Mouse (Mus musculus): ENCODE measurements around the gene Plekho2. TPM values are rescaled to one million over a fixed set of nuclear protein-coding genes. Genes with fewer than 3 reads are reported as not detected.

The Plekho2 gene
- polyA plus RNA-seq, 1 experiment = 67.0 TPM

DNA sequence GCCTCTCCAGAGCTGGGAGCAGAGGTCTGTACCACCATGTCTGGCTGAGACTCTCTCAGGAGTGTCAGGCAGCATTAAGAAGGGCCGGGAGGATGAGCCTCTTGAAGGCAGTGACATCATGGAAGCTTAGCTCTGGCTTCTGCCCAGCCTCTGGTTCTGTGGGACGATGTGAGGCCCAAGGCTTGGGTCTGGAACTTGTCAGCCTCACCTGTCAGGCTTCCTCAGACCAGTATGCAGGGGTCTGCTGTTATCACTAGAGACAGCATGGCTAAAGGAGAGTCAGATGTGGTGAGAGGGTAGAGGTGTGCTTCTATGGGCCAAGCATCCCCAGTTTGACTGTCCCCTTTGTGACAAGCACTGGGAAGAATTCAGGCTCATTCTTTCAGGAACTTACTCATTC is 33.3 kb upstream of the Plekho2 start:
- Histone ChIP-seq H3K4me1 (ENCODE audit: control insufficient read depth, insufficient read depth, low read length) (no peaks in the 10 kb centered on the region), H3K4me3 (ENCODE audit: control insufficient read depth, low read depth, low read length) (no peak overlapping the region), H3K36me3 (ENCODE audit: control insufficient read depth, insufficient read depth, low read length) (no peaks in the 10 kb centered on the region), H3K27me3 (ENCODE audit: control insufficient read depth, insufficient read depth, low read length) (no peaks in the 10 kb centered on the region), H3K27ac (ENCODE audit: control insufficient read depth, insufficient read depth, low read depth, low read length) (no peak overlapping the region)
- TF ChIP-seq CTCF (IDR thresholded peaks at IDR 0.05; ENCODE audit: control insufficient read depth, insufficient read depth, insufficient replicate concordance, low read depth, low read length) (no peak), POLR2A (IDR thresholded peaks at IDR 0.05; ENCODE audit: control insufficient read depth, low read depth, low read length) (no peak)

DNA sequence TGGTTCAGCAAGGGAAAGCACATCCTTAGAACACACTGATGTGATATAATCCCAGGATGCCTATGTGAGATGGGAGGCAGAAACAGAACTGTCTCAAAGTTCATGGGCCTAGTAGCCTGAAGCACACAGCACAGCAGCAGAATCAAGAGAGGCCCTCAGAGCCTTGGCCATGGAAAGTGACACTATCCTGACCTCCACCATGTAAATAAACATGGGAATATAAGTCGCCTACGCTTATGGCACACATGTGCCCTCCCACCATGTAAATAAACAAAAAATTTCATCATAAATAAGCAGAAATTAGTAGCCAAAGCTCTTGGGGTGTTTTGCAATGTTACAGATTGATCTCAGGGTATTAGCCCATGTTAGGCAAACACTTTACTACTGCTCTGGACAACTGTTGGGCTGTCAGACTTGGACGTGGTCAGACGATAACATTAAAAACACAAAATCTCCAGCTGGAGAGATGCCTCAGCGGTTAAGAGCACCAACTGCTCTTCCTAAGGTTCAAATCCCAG is 32.2 kb upstream of the Plekho2 start:
- no peaks in the 10 kb centered on the region for H3K4me1 ChIP-seq (ENCODE audit: control insufficient read depth, insufficient read depth, low read length)
- H3K27me3 ChIP-seq (ENCODE audit: control insufficient read depth, insufficient read depth, low read length) = no peaks in the 10 kb centered on the region
- no peak overlapping the region for H3K4me3 ChIP-seq (ENCODE audit: control insufficient read depth, low read depth, low read length)
- no peaks in the 10 kb centered on the region for H3K36me3 ChIP-seq (ENCODE audit: control insufficient read depth, insufficient read depth, low read length)
- TF ChIP-seq CTCF (IDR thresholded peaks at IDR 0.05; ENCODE audit: control insufficient read depth, insufficient read depth, insufficient replicate concordance, low read depth, low read length) = no peak
- no peak for TF ChIP-seq POLR2A (IDR thresholded peaks at IDR 0.05; ENCODE audit: control insufficient read depth, low read depth, low read length)
- no peak overlapping the region for H3K27ac ChIP-seq (ENCODE audit: control insufficient read depth, insufficient read depth, low read depth, low read length)

DNA sequence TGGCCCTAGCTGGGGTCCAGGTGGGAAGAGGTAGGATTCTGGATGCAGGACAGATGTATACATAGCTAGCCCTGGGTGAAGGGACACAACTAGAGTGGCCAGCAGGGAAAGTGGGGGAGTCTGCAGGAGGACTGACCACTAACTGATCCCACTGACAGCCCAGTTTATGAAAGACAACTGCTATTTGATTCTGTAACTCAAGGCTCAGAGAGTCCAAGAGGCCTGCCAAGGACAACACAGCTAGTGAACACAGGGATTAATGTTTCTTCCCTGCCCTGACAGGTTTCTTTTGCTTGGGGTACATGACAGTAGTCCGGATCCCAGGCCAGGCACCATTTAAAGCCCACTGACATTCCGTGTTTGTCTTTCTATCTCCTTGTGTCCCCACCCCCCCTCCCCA is 27.3 kb upstream of the Plekho2 start:
- TF ChIP-seq POLR2A (IDR thresholded peaks at IDR 0.05; ENCODE audit: control insufficient read depth, low read depth, low read length) (no peak), CTCF (IDR thresholded peaks at IDR 0.05; ENCODE audit: control insufficient read depth, insufficient read depth, insufficient replicate concordance, low read depth, low read length) (no peak)
- no peaks in the 10 kb centered on the region for H3K27me3 ChIP-seq (ENCODE audit: control insufficient read depth, insufficient read depth, low read length)
- peaks cover 5% of the 10 kb centered on the region for H3K4me1 ChIP-seq (ENCODE audit: control insufficient read depth, insufficient read depth, low read length)
- no peak overlapping the region for H3K4me3 ChIP-seq (ENCODE audit: control insufficient read depth, low read depth, low read length)
- no peaks in the 10 kb centered on the region for H3K36me3 ChIP-seq (ENCODE audit: control insufficient read depth, insufficient read depth, low read length)
- H3K27ac ChIP-seq (ENCODE audit: control insufficient read depth, insufficient read depth, low read depth, low read length) = peak overlapping the region; percentile 61

DNA sequence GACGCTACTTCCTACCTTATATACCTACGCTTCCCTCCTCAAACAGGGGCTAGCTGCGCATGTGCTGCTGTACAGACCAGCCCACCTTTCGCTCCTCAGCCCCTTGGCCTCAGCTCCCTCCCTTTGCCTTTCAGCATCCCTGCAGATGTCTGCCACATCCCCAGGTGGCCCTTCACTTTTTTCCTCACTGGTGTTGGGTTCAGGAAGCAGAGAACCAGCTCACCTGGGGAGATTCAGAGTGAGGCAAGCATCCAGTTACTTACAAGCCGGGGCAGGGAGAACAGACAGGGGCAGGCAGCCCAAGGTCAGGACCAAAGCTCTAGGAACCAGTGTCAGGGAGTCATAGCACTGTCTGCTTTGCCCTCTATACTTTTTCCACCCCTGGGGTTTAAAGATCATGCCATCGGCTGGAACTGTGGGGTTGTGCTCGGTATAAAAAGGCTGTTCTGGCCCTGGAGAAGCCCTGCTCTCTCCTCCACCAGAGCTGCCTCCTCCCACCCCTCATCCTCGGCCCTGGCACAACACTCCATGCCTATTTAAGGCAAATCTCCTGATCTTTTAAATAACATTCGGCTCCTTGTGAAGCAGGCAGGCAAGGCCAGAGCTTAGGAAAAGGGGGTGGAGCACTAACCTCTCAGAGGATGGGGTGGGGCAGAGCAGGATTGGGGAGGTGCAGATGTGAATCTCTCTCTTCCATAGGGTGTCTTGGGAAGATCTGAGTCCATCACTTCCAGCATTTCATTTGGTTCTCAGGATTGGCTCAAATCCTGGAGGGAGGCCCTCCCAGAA is 26.7 kb upstream of the Plekho2 start:
- Histone ChIP-seq H3K27ac (ENCODE audit: control insufficient read depth, insufficient read depth, low read depth, low read length) (peak overlapping the region; percentile 67), H3K4me3 (ENCODE audit: control insufficient read depth, low read depth, low read length) (no peak overlapping the region), H3K36me3 (ENCODE audit: control insufficient read depth, insufficient read depth, low read length) (no peaks in the 10 kb centered on the region), H3K27me3 (ENCODE audit: control insufficient read depth, insufficient read depth, low read length) (no peaks in the 10 kb centered on the region), H3K4me1 (ENCODE audit: control insufficient read depth, insufficient read depth, low read length) (peaks cover 5% of the 10 kb centered on the region)
- no peak for TF ChIP-seq CTCF (IDR thresholded peaks at IDR 0.05; ENCODE audit: control insufficient read depth, insufficient read depth, insufficient replicate concordance, low read depth, low read length)

DNA sequence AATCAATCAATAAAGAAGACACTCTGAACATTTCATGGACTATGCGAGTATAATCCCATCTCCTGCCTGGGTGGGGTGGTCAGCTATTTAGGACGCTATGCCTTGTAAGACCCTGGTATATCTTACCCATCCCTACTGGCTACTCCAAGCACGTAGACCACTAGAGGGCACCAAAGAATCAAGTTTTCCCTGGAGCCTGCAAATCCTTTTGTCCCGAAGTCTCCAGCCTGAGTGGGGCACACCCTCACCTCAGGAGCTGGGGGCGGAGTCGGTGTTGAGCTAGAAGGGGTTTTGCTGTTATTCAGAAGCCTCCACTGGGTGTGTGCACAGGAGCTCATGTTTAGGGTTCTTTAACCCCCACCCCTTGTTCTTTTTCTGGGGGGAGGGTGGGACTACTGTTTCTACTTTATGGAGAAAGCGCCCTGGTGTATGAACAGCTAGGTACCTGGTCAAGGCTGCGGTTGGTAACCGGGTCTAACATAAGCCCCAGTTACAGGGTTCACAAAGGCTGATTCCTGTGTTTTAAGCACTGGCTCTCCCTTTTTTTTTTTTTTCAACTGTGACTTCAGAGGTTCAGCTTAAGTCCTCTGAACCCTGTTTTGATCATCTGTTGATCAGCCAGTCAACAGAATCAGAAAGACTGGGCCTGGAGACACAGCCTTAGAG is 25.8 kb upstream of the Plekho2 start:
- no peaks in the 10 kb centered on the region for H3K27me3 ChIP-seq (ENCODE audit: control insufficient read depth, insufficient read depth, low read length)
- no peak overlapping the region; the same call in 1 of the 2 replicates for H3K4me3 ChIP-seq (ENCODE audit: control insufficient read depth, low read depth, low read length)
- TF ChIP-seq POLR2A (IDR thresholded peaks at IDR 0.05; ENCODE audit: control insufficient read depth, low read depth, low read length) (no peak), CTCF (IDR thresholded peaks at IDR 0.05; ENCODE audit: control insufficient read depth, insufficient read depth, insufficient replicate concordance, low read depth, low read length) (peak; percentile 38; the same call in 1 of the 2 replicates)
- H3K36me3 ChIP-seq (ENCODE audit: control insufficient read depth, insufficient read depth, low read length) = no peaks in the 10 kb centered on the region
- peak overlapping the region; percentile 39; the same call in 1 of the 2 replicates for H3K27ac ChIP-seq (ENCODE audit: control insufficient read depth, insufficient read depth, low read depth, low read length)
- peaks cover 5% of the 10 kb centered on the region for H3K4me1 ChIP-seq (ENCODE audit: control insufficient read depth, insufficient read depth, low read length)

DNA sequence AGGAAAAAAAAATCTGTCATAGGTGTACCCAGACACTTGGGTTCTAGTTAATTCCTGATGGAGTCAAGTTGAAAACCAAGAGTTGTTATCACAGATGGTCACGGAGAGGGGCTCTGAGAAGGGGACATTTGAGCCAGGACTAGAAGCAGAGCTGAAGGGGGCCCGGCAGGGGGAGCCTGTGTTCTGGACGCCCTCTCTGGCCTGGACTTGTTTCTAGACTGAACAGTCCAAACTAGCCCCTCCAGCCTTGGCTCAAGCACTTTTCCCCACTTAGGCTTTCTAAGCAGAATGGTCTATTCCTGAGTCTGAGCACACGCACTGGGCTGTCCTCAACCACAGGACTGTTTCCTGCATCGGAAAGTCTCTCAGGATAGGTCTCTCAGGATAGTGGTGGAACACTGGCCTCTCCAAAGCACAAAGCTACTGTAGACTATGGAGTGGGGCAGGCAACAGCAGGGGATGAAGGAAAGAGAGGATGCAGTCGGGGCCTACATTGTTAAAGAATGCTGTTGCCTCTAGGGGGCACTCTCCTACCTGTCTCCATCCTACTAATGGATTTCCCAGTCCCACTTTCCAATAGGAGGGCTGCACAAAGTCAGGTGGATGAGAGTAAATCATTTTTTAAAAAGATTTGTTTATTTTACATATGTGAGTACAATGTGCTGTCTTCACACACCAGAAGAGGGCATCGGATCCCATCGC is 23.7 kb upstream of the Plekho2 start:
- Histone ChIP-seq H3K27me3 (ENCODE audit: control insufficient read depth, insufficient read depth, low read length) (no peaks in the 10 kb centered on the region), H3K27ac (ENCODE audit: control insufficient read depth, insufficient read depth, low read depth, low read length) (no peak overlapping the region), H3K4me1 (ENCODE audit: control insufficient read depth, insufficient read depth, low read length) (peaks cover 5% of the 10 kb centered on the region), H3K36me3 (ENCODE audit: control insufficient read depth, insufficient read depth, low read length) (no peaks in the 10 kb centered on the region), H3K4me3 (ENCODE audit: control insufficient read depth, low read depth, low read length) (no peak overlapping the region)
- TF ChIP-seq POLR2A (IDR thresholded peaks at IDR 0.05; ENCODE audit: control insufficient read depth, low read depth, low read length) (no peak), CTCF (IDR thresholded peaks at IDR 0.05; ENCODE audit: control insufficient read depth, insufficient read depth, insufficient replicate concordance, low read depth, low read length) (no peak)

DNA sequence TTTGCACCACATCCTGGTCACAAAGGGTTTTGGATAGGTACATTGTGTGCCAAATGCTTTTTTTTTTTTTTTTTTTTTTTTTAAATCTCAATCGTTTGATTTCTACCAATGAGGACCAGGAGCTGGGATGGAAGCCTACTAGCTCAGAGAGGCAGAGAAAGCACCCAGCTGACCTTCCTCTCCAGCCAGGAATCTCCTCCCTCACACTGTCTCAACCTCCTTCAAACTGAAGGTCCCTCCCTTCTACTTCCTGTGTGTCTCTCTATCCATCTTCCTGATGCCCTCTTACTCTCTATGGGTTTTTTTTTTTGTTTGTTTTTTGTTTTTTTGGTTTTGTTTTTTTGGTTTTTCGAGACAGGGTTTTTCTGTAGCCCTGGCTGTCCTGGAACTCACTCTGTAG is 21.1 kb upstream of the Plekho2 start:
- no peak overlapping the region for H3K4me3 ChIP-seq (ENCODE audit: control insufficient read depth, low read depth, low read length)
- no peak for TF ChIP-seq POLR2A (IDR thresholded peaks at IDR 0.05; ENCODE audit: control insufficient read depth, low read depth, low read length)
- H3K4me1 ChIP-seq (ENCODE audit: control insufficient read depth, insufficient read depth, low read length) = peaks cover 2% of the 10 kb centered on the region
- no peaks in the 10 kb centered on the region for H3K36me3 ChIP-seq (ENCODE audit: control insufficient read depth, insufficient read depth, low read length)
- no peak overlapping the region for H3K27ac ChIP-seq (ENCODE audit: control insufficient read depth, insufficient read depth, low read depth, low read length)
- no peaks in the 10 kb centered on the region for H3K27me3 ChIP-seq (ENCODE audit: control insufficient read depth, insufficient read depth, low read length)

All from testis, adult 2 months (tissue).